Comparison of ENCODE assay signal across 21 mouse cellular contexts in genomic region chr6:31502614-31503013, GRCm38 (mm10).
DNase-seq lines count a peak whose midpoint lies in the region; ATAC-seq and TF ChIP-seq lines count a peak whose summit lies in the region.
"Had no signal": no experiment of that assay in that cellular context is flagged by ENCODE, and none has a peak within 500 bp of the region (broad histone marks: within the 10 kb centered on the region; RNA-seq: fewer than 3 reads in every experiment).

No protein-coding gene starts in this region.

- no peak overlapping the region for H3K9ac ChIP-seq in forebrain, postnatal 0 days
- H3K9ac ChIP-seq: heart, embryonic 12.5 days; hindbrain, embryonic 15.5 days; lung, embryonic 15.5 days had no signal

- TF ChIP-seq CTCF in forebrain, postnatal 0 days (IDR thresholded peaks at IDR 0.05; ENCODE audit: low read depth): no peak
- TF ChIP-seq CTCF in layer of hippocampus, adult 2 months (conservative IDR thresholded peaks at IDR 0.05): no peak
- TF ChIP-seq CTCF in cerebellum, adult 2 months (IDR thresholded peaks at IDR 0.05; ENCODE audit: borderline replicate concordance, insufficient read depth, low read depth, low read length): no peak

- H3K4me1 ChIP-seq in forebrain, postnatal 0 days (ENCODE audit: insufficient read depth): no peaks in the 10 kb centered on the region
- peaks cover 6% of the 10 kb centered on the region; the same call in 1 of the 2 replicates for H3K4me1 ChIP-seq in forebrain, embryonic 10.5 days
- no peaks in the 10 kb centered on the region for H3K4me1 ChIP-seq in cerebellum, adult 2 months (ENCODE audit: control insufficient read depth, insufficient read depth, low read length)
- H3K4me1 ChIP-seq: heart, embryonic 12.5 days; hindbrain, embryonic 15.5 days; lung, embryonic 15.5 days had no signal

- H3K4me2 ChIP-seq in forebrain, postnatal 0 days (ENCODE audit: low read depth): no peak overlapping the region
- H3K4me2 ChIP-seq: heart, embryonic 12.5 days; hindbrain, embryonic 15.5 days; lung, embryonic 15.5 days; midbrain, embryonic 11.5 days had no signal

- no peak for DNase-seq in forebrain, postnatal 0 days
- DNase-seq in forebrain, embryonic 10.5 days (ENCODE audit: extremely low spot score, low spot score): no peak
- peak in 1 of 2 experiments; percentile 35 for DNase-seq in layer of hippocampus, adult 2 months (ENCODE audit: low spot score in 2 of 2)
- DNase-seq in layer of hippocampus, adult 8-10 months (ENCODE audit: low spot score in 2 of 2): no peak
- DNase-seq in right cerebral cortex, adult 18-20 months: peak; percentile 57
- DNase-seq in right cerebral cortex, postnatal 14 days: no peak
- DNase-seq in cerebellum, adult 2 months: no peak
- DNase-seq in urinary bladder, postnatal 25 days (ENCODE audit: low spot score): no peak
- DNase-seq: adrenal gland, adult 2 months; cerebellum, adult 11 months; cerebellum, postnatal 36 days; gastrocnemius, postnatal 14 days; liver had no signal

- no peaks in the 10 kb centered on the region for H3K9me3 ChIP-seq in forebrain, postnatal 0 days (ENCODE audit: low read length)
- H3K9me3 ChIP-seq in forebrain, embryonic 10.5 days: no peaks in the 10 kb centered on the region
- H3K9me3 ChIP-seq: heart, embryonic 12.5 days; hindbrain, embryonic 15.5 days; lung, embryonic 15.5 days had no signal

- H3K27ac ChIP-seq in forebrain, postnatal 0 days (ENCODE audit: low read depth, low read length): no peak overlapping the region
- no peak overlapping the region for H3K27ac ChIP-seq in forebrain, embryonic 10.5 days
- peak overlapping the region; percentile 71 for H3K27ac ChIP-seq in layer of hippocampus, adult 2 months
- H3K27ac ChIP-seq in cerebellum, adult 2 months (ENCODE audit: insufficient read depth, low read length): no peak overlapping the region
- H3K27ac ChIP-seq: hindbrain, embryonic 15.5 days; kidney, postnatal 0 days; lung, embryonic 15.5 days had no signal

- TF ChIP-seq POLR2A in cerebellum, adult 2 months (IDR thresholded peaks at IDR 0.05; ENCODE audit: borderline replicate concordance, insufficient read depth, low read length): no peak

- H3K4me3 ChIP-seq in forebrain, postnatal 0 days (ENCODE audit: low read depth, low read length): no peak overlapping the region
- no peak overlapping the region for H3K4me3 ChIP-seq in forebrain, embryonic 10.5 days
- H3K4me3 ChIP-seq in layer of hippocampus, adult 2 months: no peak overlapping the region
- no peak overlapping the region for H3K4me3 ChIP-seq in cerebellum, adult 2 months (replicated peaks; ENCODE audit: insufficient read depth, low read depth, low read length)
- H3K4me3 ChIP-seq: erythroblast, embryonic 14.5 days; heart, embryonic 12.5 days; hindbrain, embryonic 15.5 days; lung, embryonic 15.5 days had no signal

- peaks cover 8% of the 10 kb centered on the region for H3K36me3 ChIP-seq in forebrain, postnatal 0 days (ENCODE audit: insufficient read depth)
- H3K36me3 ChIP-seq in forebrain, embryonic 10.5 days (replicated peaks): peaks cover 45% of the 10 kb centered on the region

- WGBS in forebrain, postnatal 0 days: 82% methylated on average over 2 of the region's 2 CpGs
- WGBS in forebrain, embryonic 10.5 days: 88% methylated on average over 2 of the region's 2 CpGs
- WGBS in cerebellum, adult 2 months: 86% methylated on average over 2 of the region's 2 CpGs

- no peaks in the 10 kb centered on the region for H3K27me3 ChIP-seq in forebrain, postnatal 0 days (ENCODE audit: insufficient read depth, low read length)
- no peaks in the 10 kb centered on the region for H3K27me3 ChIP-seq in forebrain, embryonic 10.5 days (ENCODE audit: poor library complexity, severe bottlenecking)
- no peaks in the 10 kb centered on the region for H3K27me3 ChIP-seq in cerebellum, adult 2 months (ENCODE audit: control insufficient read depth, insufficient read depth, low read length)
- H3K27me3 ChIP-seq: heart, embryonic 12.5 days; hindbrain, embryonic 15.5 days; lung, embryonic 15.5 days had no signal

- ATAC-seq in forebrain, postnatal 0 days: peak; percentile 20; the same call in 1 of the 2 replicates
- ATAC-seq: forebrain, embryonic 16.5 days; intestine, embryonic 16.5 days had no signal
